Mouse (Mus musculus): ENCODE data around the gene Fam178b. TPM values are rescaled to one million over a fixed set of nuclear protein-coding genes. Genes with fewer than 3 reads are reported as not detected.

Gene Fam178b
- total and polyA plus RNA-seq, 2 experiments from 2014 or later = 0.41 TPM; not detected in 1

DNA sequence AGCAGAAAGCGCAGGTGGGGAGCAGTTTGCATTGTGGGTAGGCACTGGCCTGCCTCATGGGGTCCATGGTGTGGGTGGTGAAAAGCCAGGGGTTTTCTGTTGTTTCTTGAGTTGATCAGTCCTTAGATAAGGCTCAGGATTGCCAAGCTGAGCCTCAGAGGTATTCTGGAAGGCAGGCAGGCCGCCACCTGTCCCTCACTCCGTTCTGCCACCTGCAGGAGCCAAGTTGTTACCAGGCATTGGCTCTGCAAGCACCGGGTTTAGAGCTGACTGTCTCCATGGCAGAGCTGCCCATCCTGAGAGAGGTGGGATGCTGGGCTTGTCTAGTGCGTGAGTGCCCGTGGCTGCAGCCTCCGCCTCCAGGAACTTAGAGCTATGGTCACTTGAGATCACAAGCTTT lies 160.8 kb downstream of the Fam178b start:
- H3K36me3 ChIP-seq (ENCODE audit: insufficient read depth, low read length) = peaks cover 48% of the 10 kb centered on the region
- no peak for TF ChIP-seq CTCF (IDR thresholded peaks at IDR 0.05; ENCODE audit: low read depth)
- no peak for ATAC-seq

DNA sequence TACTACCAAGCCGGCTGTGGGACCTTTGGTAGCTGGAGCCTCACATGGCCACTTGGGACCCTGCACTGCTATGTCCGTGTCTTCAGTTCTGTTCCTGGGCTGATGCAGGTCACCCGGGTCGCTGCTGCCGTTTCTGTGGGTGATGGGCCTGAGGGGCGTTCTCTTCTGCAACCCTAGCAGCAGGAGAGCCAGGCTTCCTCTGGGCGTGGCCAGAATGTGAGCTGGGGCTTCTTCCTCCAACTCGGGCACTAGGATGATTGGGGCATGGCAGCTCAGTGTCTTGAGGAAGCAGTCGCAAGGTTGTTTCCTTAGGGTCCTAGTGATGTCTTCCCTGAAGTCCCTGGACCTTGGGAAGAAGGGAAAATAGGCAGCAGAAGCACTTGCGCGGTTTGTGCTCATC lies 163.4 kb downstream of the Fam178b start:
- Histone ChIP-seq H3K9ac (replicated peaks; ENCODE audit: low read length) (no peak overlapping the region), H3K27ac (no peak overlapping the region), H3K4me2 (ENCODE audit: low read depth, low read length) (no peak overlapping the region), H3K4me1 (ENCODE audit: insufficient read depth, low read length) (peaks cover 5% of the 10 kb centered on the region; the same call in 1 of the 2 replicates), H3K4me3 (ENCODE audit: low read length) (no peak overlapping the region), H3K9me3 (ENCODE audit: low read length) (no peaks in the 10 kb centered on the region), H3K27me3 (ENCODE audit: insufficient read depth, low read length) (no peaks in the 10 kb centered on the region), H3K36me3 (ENCODE audit: insufficient read depth, low read length) (peaks cover 36% of the 10 kb centered on the region)
- 83% methylated on average over 11 of the region's 11 CpGs for WGBS
- ATAC-seq = no peak
- no peak for TF ChIP-seq CTCF (IDR thresholded peaks at IDR 0.05; ENCODE audit: low read depth)
- DNase-seq (ENCODE audit: low spot score) = no peak

More for the DNA sequence above, 160.8 kb downstream of the Fam178b start:
- Histone ChIP-seq H3K4me3 (ENCODE audit: low read length) (no peak overlapping the region), H3K27me3 (ENCODE audit: insufficient read depth, low read length) (no peaks in the 10 kb centered on the region), H3K9me3 (ENCODE audit: low read length) (no peaks in the 10 kb centered on the region), H3K27ac (no peak overlapping the region), H3K9ac (replicated peaks; ENCODE audit: low read length) (no peak overlapping the region), H3K4me1 (ENCODE audit: insufficient read depth, low read length) (no peaks in the 10 kb centered on the region), H3K4me2 (ENCODE audit: low read depth, low read length) (no peak overlapping the region)
- DNase-seq (ENCODE audit: low spot score) = no peak
- 90% methylated on average over 7 of the region's 7 CpGs for WGBS

DNA sequence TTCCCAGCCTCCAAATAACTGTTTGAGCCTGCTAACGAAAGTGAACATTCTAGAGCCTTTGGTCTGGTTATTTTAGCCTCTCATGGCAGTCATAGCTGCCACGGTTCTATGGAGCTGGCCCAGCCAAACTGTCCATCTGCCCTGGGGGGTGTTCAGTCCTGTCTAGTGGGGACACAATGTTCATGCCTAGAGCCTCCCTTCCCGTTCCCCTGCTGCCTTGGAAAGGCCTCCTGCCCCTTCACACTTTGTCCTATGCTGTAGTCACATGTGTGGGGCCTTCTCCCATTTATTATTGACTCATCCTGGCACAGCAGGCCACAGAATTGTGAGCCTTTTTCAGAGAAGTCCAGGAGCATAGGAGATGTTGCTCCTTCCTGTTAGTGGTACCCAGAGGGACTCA lies 164.7 kb downstream of the Fam178b start:
- Histone ChIP-seq H3K27ac (no peak overlapping the region), H3K27me3 (ENCODE audit: insufficient read depth, low read length) (no peaks in the 10 kb centered on the region), H3K9ac (replicated peaks; ENCODE audit: low read length) (no peak overlapping the region), H3K9me3 (ENCODE audit: low read length) (no peaks in the 10 kb centered on the region), H3K4me3 (ENCODE audit: low read length) (no peak overlapping the region), H3K36me3 (ENCODE audit: insufficient read depth, low read length) (peaks cover 33% of the 10 kb centered on the region), H3K4me2 (ENCODE audit: low read depth, low read length) (no peak overlapping the region), H3K4me1 (ENCODE audit: insufficient read depth, low read length) (peaks cover 18% of the 10 kb centered on the region)
- DNase-seq (ENCODE audit: low spot score) = no peak
- no peak for TF ChIP-seq CTCF (IDR thresholded peaks at IDR 0.05; ENCODE audit: low read depth)
- ATAC-seq = no peak
- 77% methylated on average over 3 of the region's 3 CpGs for WGBS

DNA sequence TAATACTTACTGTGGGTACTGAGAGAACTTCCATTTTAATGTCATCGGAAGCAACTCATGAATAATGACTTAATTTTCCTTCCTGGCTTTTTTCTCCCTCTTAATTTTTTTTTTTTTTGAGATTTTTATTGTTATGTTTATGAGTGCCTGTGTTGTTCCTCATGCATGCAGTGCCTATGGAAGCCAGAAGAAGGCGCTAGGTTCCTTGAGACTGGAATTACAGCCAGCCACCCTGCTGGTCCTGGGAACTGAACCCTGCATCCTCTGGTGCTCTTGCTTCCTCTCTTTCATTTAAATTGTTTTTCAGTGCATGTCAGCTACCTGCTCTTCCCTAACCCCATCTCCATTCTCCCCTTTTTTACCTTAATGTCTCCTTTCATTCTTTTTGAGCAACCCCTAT lies 169.3 kb downstream of the Fam178b start:
- 17% methylated on average over 2 of the region's 2 CpGs for WGBS
- H3K9me3 ChIP-seq (ENCODE audit: low read length) = no peaks in the 10 kb centered on the region
- DNase-seq (ENCODE audit: low spot score) (peak; percentile 74), ATAC-seq (no peak)
- 0 out of 2 replicates have a peak, but pooled peaks cover 2% of the 10 kb centered on the region for H3K36me3 ChIP-seq (ENCODE audit: insufficient read depth, low read length)
- peak; percentile 74 for TF ChIP-seq CTCF (IDR thresholded peaks at IDR 0.05; ENCODE audit: low read depth)
- H3K9ac ChIP-seq (replicated peaks; ENCODE audit: low read length) = no peak overlapping the region
- peak overlapping the region; percentile 93 for H3K4me3 ChIP-seq (ENCODE audit: low read length)
- H3K4me1 ChIP-seq (ENCODE audit: insufficient read depth, low read length) = peaks cover 20% of the 10 kb centered on the region
- no peaks in the 10 kb centered on the region for H3K27me3 ChIP-seq (ENCODE audit: insufficient read depth, low read length)
- H3K27ac ChIP-seq = no peak overlapping the region
- peak overlapping the region; percentile 87 for H3K4me2 ChIP-seq (ENCODE audit: low read depth, low read length)

- no peak for ATAC-seq
- WGBS = 5% methylated on average over 1 of the region's 1 CpGs
- peak overlapping the region; percentile 87 for H3K4me2 ChIP-seq (ENCODE audit: low read depth, low read length)
- no peaks in the 10 kb centered on the region for H3K27me3 ChIP-seq (ENCODE audit: insufficient read depth, low read length)
- H3K9ac ChIP-seq (replicated peaks; ENCODE audit: low read length) = peak overlapping the region; percentile 83
- DNase-seq (ENCODE audit: low spot score) = peak; percentile 52
- no peaks in the 10 kb centered on the region for H3K9me3 ChIP-seq (ENCODE audit: low read length)
- H3K36me3 ChIP-seq (ENCODE audit: insufficient read depth, low read length) = no peaks in the 10 kb centered on the region
- H3K4me1 ChIP-seq (ENCODE audit: insufficient read depth, low read length) = peaks cover 20% of the 10 kb centered on the region
- peak overlapping the region; percentile 93 for H3K4me3 ChIP-seq (ENCODE audit: low read length)
- no peak for TF ChIP-seq CTCF (IDR thresholded peaks at IDR 0.05; ENCODE audit: low read depth)
- peak overlapping the region; percentile 97; the same call in 1 of the 2 replicates for H3K27ac ChIP-seq
Observed at GRCm38 (mm10) chr1:36513310-36513709, 169.7 kb downstream of the Fam178b start.

GRCm38 (mm10) chr1:36512966-36513280 lies 170.1 kb downstream of the Fam178b start:
- peak overlapping the region; percentile 87 for H3K4me2 ChIP-seq (ENCODE audit: low read depth, low read length)
- peaks cover under 1% of the 10 kb centered on the region; the same call in 1 of the 2 replicates for H3K36me3 ChIP-seq (ENCODE audit: insufficient read depth, low read length)
- peak overlapping the region; percentile 93 for H3K4me3 ChIP-seq (ENCODE audit: low read length)
- TF ChIP-seq CTCF (IDR thresholded peaks at IDR 0.05; ENCODE audit: low read depth) = no peak
- H3K27ac ChIP-seq = peak overlapping the region; percentile 97
- ATAC-seq (no peak), DNase-seq (ENCODE audit: low spot score) (no peak)
- peaks cover 20% of the 10 kb centered on the region for H3K4me1 ChIP-seq (ENCODE audit: insufficient read depth, low read length)
- H3K9ac ChIP-seq (replicated peaks; ENCODE audit: low read length) = peak overlapping the region; percentile 83
- H3K27me3 ChIP-seq (ENCODE audit: insufficient read depth, low read length) = no peaks in the 10 kb centered on the region
- H3K9me3 ChIP-seq (ENCODE audit: low read length) = no peaks in the 10 kb centered on the region
- WGBS = under 1% methylated on average over 16 of the region's 16 CpGs

Small RNA genes within 50 kb of the gene (microRNA-seq; reads per million reads assigned to microRNA genes)
- gene Gm24133 = 0 to 0.36 reads per million in 2 experiments

Other genes with a start within 250 kb of the Fam178b start
- gene Lman2l, start 237.9 kb downstream of the Fam178b start, total RNA-seq (2014; rRNA removed) = 20.4 and 21.6 TPM in 2 replicates
- 42.6 and 45.5 TPM in 2 replicates for gene Lman2l, start 237.9 kb downstream of the Fam178b start, polyA plus RNA-seq (2015; fragmentation: Nextera tagmentation; extraction: Ambion mirVana)
- gene Cnnm4, start 211.6 kb downstream of the Fam178b start, total RNA-seq (2014; rRNA removed) = 18.5 and 19.6 TPM in 2 replicates
- 9.6 and 10.0 TPM in 2 replicates for gene Cnnm4, start 211.6 kb downstream of the Fam178b start, polyA plus RNA-seq (2015; fragmentation: Nextera tagmentation; extraction: Ambion mirVana)
- gene Cnnm3, start 171.3 kb downstream of the Fam178b start, total RNA-seq (2014; rRNA removed) = 28.4 and 35.9 TPM in 2 replicates
- 5.2 and 5.4 TPM in 2 replicates for gene Cnnm3, start 171.3 kb downstream of the Fam178b start, polyA plus RNA-seq (2015; fragmentation: Nextera tagmentation; extraction: Ambion mirVana)
- gene Ankrd23, start 146.3 kb downstream of the Fam178b start, total RNA-seq (2014; rRNA removed) = 8.1 and 11.5 TPM in 2 replicates
- 11.2 and 12.7 TPM in 2 replicates for gene Ankrd23, start 146.3 kb downstream of the Fam178b start, polyA plus RNA-seq (2015; fragmentation: Nextera tagmentation; extraction: Ambion mirVana)
- not detected in 2 replicates for gene Gm42417, start 143.8 kb downstream of the Fam178b start, total RNA-seq (2014; rRNA removed)
- not detected in 2 replicates for gene Gm42417, start 143.8 kb downstream of the Fam178b start, polyA plus RNA-seq (2015; fragmentation: Nextera tagmentation; extraction: Ambion mirVana)
- 38.1 and 55.1 TPM in 2 replicates for gene Ankrd39, start 135.7 kb downstream of the Fam178b start, total RNA-seq (2014; rRNA removed)
- 30.8 and 32.5 TPM in 2 replicates for gene Ankrd39, start 135.7 kb downstream of the Fam178b start, polyA plus RNA-seq (2015; fragmentation: Nextera tagmentation; extraction: Ambion mirVana)
- gene Sema4c, start 124.8 kb downstream of the Fam178b start, total RNA-seq (2014; rRNA removed) = 32.3 and 40.5 TPM in 2 replicates
- 14.4 and 14.7 TPM in 2 replicates for gene Sema4c, start 124.8 kb downstream of the Fam178b start, polyA plus RNA-seq (2015; fragmentation: Nextera tagmentation; extraction: Ambion mirVana)
- gene Cox5b, start 8.3 kb upstream of the Fam178b start, total RNA-seq (2014; rRNA removed) = 346 and 404 TPM in 2 replicates
- 977 and 1,021 TPM in 2 replicates for gene Cox5b, start 8.3 kb upstream of the Fam178b start, polyA plus RNA-seq (2015; fragmentation: Nextera tagmentation; extraction: Ambion mirVana)
- not detected in 2 replicates for gene 4933424G06Rik, start 27.0 kb upstream of the Fam178b start, total RNA-seq (2014; rRNA removed)
- 0.77 and 0.89 TPM in 2 replicates for gene 4933424G06Rik, start 27.0 kb upstream of the Fam178b start, polyA plus RNA-seq (2015; fragmentation: Nextera tagmentation; extraction: Ambion mirVana)
- gene Actr1b, start 31.2 kb upstream of the Fam178b start, total RNA-seq (2014; rRNA removed) = 174 and 178 TPM in 2 replicates
- gene Actr1b, start 31.2 kb upstream of the Fam178b start, polyA plus RNA-seq (2015; fragmentation: Nextera tagmentation; extraction: Ambion mirVana) = 117 and 119 TPM in 2 replicates
- gene Zap70, start 78.6 kb upstream of the Fam178b start, total RNA-seq (2014; rRNA removed) = 1.6 and 6.3 TPM in 2 replicates
- 2.1 and 2.7 TPM in 2 replicates for gene Zap70, start 78.6 kb upstream of the Fam178b start, polyA plus RNA-seq (2015; fragmentation: Nextera tagmentation; extraction: Ambion mirVana)